Mouse (Mus musculus) thymus, adult 2 months (tissue): Measurements from ENCODE around the gene Olfr573-ps1. TPM values are rescaled to one million over a fixed set of nuclear protein-coding genes. Genes with fewer than 3 reads are reported as not detected.

Experiments
- DNase-seq: peaks from one replicate; pipeline ENCODE4 v3.0.0; 2021
- H3K27ac ChIP-seq: fragments of 200-500 bp; 2 replicates; pipeline ENCODE4 v1.5.1; 2012; ENCODE audit warnings: low read length, control low read depth; ENCODE audit not compliant: control insufficient read depth, insufficient read depth
- H3K27me3 ChIP-seq: fragments of 200-500 bp; 2 replicates; pipeline ENCODE4 v1.6.1; 2012; ENCODE audit warnings: mild to moderate bottlenecking, low read length, moderate library complexity, mixed read lengths; ENCODE audit not compliant: control insufficient read depth, insufficient read depth
- H3K36me3 ChIP-seq: fragments of 200-500 bp; 2 replicates; pipeline ENCODE4 v1.6.1; 2012; ENCODE audit warnings: mild to moderate bottlenecking, low read length, moderate library complexity; ENCODE audit not compliant: control insufficient read depth, insufficient read depth
- H3K4me1 ChIP-seq: fragments of 200-500 bp; replicated peaks from 2 replicates; pipeline ENCODE4 v1.6.1; 2012; ENCODE audit warnings: low read length; ENCODE audit not compliant: control insufficient read depth, insufficient read depth
- H3K4me3 ChIP-seq: fragments of 200-500 bp; 2 replicates; pipeline ENCODE4 v1.5.1; 2012; ENCODE audit warnings: mild to moderate bottlenecking, low read length, control low read depth, moderate library complexity; ENCODE audit not compliant: control insufficient read depth, insufficient read depth
- CTCF ChIP-seq: fragments of 200-500 bp; IDR thresholded peaks from 2 replicates; pipeline ENCODE4 v1.5.1; 2012; ENCODE audit warnings: mild to moderate bottlenecking, control low read depth, low read length, moderate library complexity, borderline replicate concordance; ENCODE audit not compliant: control insufficient read depth, poor library complexity, insufficient read depth; ENCODE audit errors: extremely low read depth
- POLR2A ChIP-seq: fragments of 200-500 bp; IDR thresholded peaks from 2 replicates; pipeline ENCODE4 v1.6.1; 2012; ENCODE audit warnings: mild to moderate bottlenecking, low read length, control low read depth, moderate library complexity; ENCODE audit not compliant: control insufficient read depth, poor library complexity, insufficient read depth; ENCODE audit errors: extremely low read depth
- WGBS: fragments of 180-500 bp; shearing (Covaris S2); methylation state at CpG from one replicate; pipeline ENCODE4 v1.1.7; 2018; 5-methylcytosine and 5-hydroxymethylcytosine counted together
- polyA plus RNA-seq: library from polyadenylated mRNA; depleted of rRNA; stranded (reverse); fragments of >200 nt; gene quantifications from 2 replicates; pipeline ENCODE4 v1.2.3, GENCODE M21; 2012; rRNA removed

The Olfr573-ps1 gene
- polyA plus RNA-seq, 1 experiment = not detected

GRCm38 (mm10) chr7:102916405-102916804 lies 26.0 kb downstream of the Olfr573-ps1 start:
- TF ChIP-seq POLR2A = no peak
- no peak for TF ChIP-seq CTCF
- DNase-seq = no peak
- WGBS = 87% methylated on average over 5 of the region's 5 CpGs
- Histone ChIP-seq H3K4me3 (no peak overlapping the region), H3K27ac (no peak overlapping the region), H3K36me3 (no peaks in the 10 kb centered on the region), H3K4me1 (no peaks in the 10 kb centered on the region), H3K27me3 (no peaks in the 10 kb centered on the region)

GRCm38 (mm10) chr7:102915261-102915660 lies 27.1 kb downstream of the Olfr573-ps1 start:
- 19% methylated on average over 1 of the region's 1 CpGs for WGBS
- Histone ChIP-seq H3K4me3 (no peak overlapping the region), H3K27ac (no peak overlapping the region), H3K27me3 (no peaks in the 10 kb centered on the region), H3K36me3 (no peaks in the 10 kb centered on the region), H3K4me1 (no peaks in the 10 kb centered on the region)
- no peak for DNase-seq
- TF ChIP-seq CTCF (no peak), POLR2A (no peak)

Other genes starting within 250 kb of the Olfr573-ps1 start
- gene Olfr557, start 246.7 kb downstream of the Olfr573-ps1 start, polyA plus RNA-seq = not detected in 2 replicates
- gene Olfr558, start 240.4 kb downstream of the Olfr573-ps1 start, polyA plus RNA-seq = 0.11 and 0.49 TPM in 2 replicates
- not detected in 2 replicates for gene Olfr33, start 223.5 kb downstream of the Olfr573-ps1 start, polyA plus RNA-seq
- not detected in 2 replicates for gene Olfr559, start 215.1 kb downstream of the Olfr573-ps1 start, polyA plus RNA-seq
- not detected in 2 replicates for gene Olfr560, start 183.2 kb downstream of the Olfr573-ps1 start, polyA plus RNA-seq
- gene Olfr78, start 183.1 kb downstream of the Olfr573-ps1 start, polyA plus RNA-seq = 0.29 and 0.32 TPM in 2 replicates
- not detected in 2 replicates for gene Olfr561, start 171.4 kb downstream of the Olfr573-ps1 start, polyA plus RNA-seq
- not detected in 2 replicates for gene Olfr564, start 139.1 kb downstream of the Olfr573-ps1 start, polyA plus RNA-seq
- gene Olfr566, start 83.8 kb downstream of the Olfr573-ps1 start, polyA plus RNA-seq = not detected in 2 replicates
- not detected in 2 replicates for gene Olfr568, start 65.5 kb downstream of the Olfr573-ps1 start, polyA plus RNA-seq
- not detected in 2 replicates for gene Olfr569, start 51.7 kb downstream of the Olfr573-ps1 start, polyA plus RNA-seq
- gene Olfr570, start 48.0 kb downstream of the Olfr573-ps1 start, polyA plus RNA-seq = not detected in 2 replicates
- gene Olfr571, start 25.0 kb downstream of the Olfr573-ps1 start, polyA plus RNA-seq = not detected in 2 replicates
- not detected in 2 replicates for gene Olfr572, start 18.2 kb downstream of the Olfr573-ps1 start, polyA plus RNA-seq
- gene Olfr574, start 5.9 kb upstream of the Olfr573-ps1 start, polyA plus RNA-seq = not detected in 2 replicates
- gene Olfr575, start 16.2 kb upstream of the Olfr573-ps1 start, polyA plus RNA-seq = not detected in 2 replicates
- gene Olfr576, start 20.1 kb upstream of the Olfr573-ps1 start, polyA plus RNA-seq = not detected in 2 replicates
- not detected in 2 replicates for gene Olfr577, start 33.4 kb upstream of the Olfr573-ps1 start, polyA plus RNA-seq
- not detected in 2 replicates for gene Olfr578, start 46.7 kb upstream of the Olfr573-ps1 start, polyA plus RNA-seq
- gene Olfr582, start 95.4 kb upstream of the Olfr573-ps1 start, polyA plus RNA-seq = not detected in 2 replicates
- gene Olfr583, start 108.7 kb upstream of the Olfr573-ps1 start, polyA plus RNA-seq = not detected in 2 replicates
- not detected in 2 replicates for gene Olfr584, start 139.3 kb upstream of the Olfr573-ps1 start, polyA plus RNA-seq
- gene Olfr585, start 155.1 kb upstream of the Olfr573-ps1 start, polyA plus RNA-seq = not detected in 2 replicates
- gene Olfr586, start 183.1 kb upstream of the Olfr573-ps1 start, polyA plus RNA-seq = not detected in 2 replicates
- gene Olfr588-ps1, start 198.3 kb upstream of the Olfr573-ps1 start, polyA plus RNA-seq = not detected in 2 replicates
- not detected in 2 replicates for gene Olfr589, start 213.8 kb upstream of the Olfr573-ps1 start, polyA plus RNA-seq
- gene Olfr591, start 235.8 kb upstream of the Olfr573-ps1 start, polyA plus RNA-seq = not detected in 2 replicates
- not detected in 2 replicates for gene Olfr592, start 242.2 kb upstream of the Olfr573-ps1 start, polyA plus RNA-seq